Mouse (Mus musculus) forebrain, embryonic 16.5 days (tissue): ENCODE results near the gene Mea1. TPM values are rescaled to one million over a fixed set of nuclear protein-coding genes. Genes with fewer than 3 reads are reported as not detected.

Source experiments
- ATAC-seq: fragments of 200-750 bp; cut with Nextera tagmentation; 2 replicates; pipeline ENCODE4 v1.8.0; 2017; ENCODE audit warnings: mild to moderate bottlenecking, moderate library complexity
- H3K27ac ChIP-seq: fragments of 300-500 bp; sonication (generic); 2 replicates; pipeline ENCODE4 v1.5.1; 2014; ENCODE audit warnings: low read length, control low read depth
- H3K27me3 ChIP-seq: fragments of 300-500 bp; sonication (generic); replicated peaks from 2 replicates; pipeline ENCODE4 v1.6.1; 2014; ENCODE audit warnings: low read length; ENCODE audit not compliant: control insufficient read depth, insufficient read depth
- H3K36me3 ChIP-seq: fragments of 300-500 bp; sonication (generic); 2 replicates; pipeline ENCODE4 v1.6.1; 2014; ENCODE audit not compliant: control insufficient read depth, insufficient read depth
- H3K4me1 ChIP-seq: fragments of 300-500 bp; sonication (generic); replicated peaks from 2 replicates; pipeline ENCODE4 v1.6.1; 2014; ENCODE audit warnings: low read length; ENCODE audit not compliant: control insufficient read depth, insufficient read depth
- H3K4me2 ChIP-seq: fragments of 300-500 bp; sonication (generic); 2 replicates; pipeline ENCODE4 v1.6.1; 2014; ENCODE audit warnings: mild to moderate bottlenecking, low read length, control low read depth
- H3K4me3 ChIP-seq: fragments of 300-500 bp; sonication (generic); replicated peaks from 2 replicates; pipeline ENCODE4 v1.5.1; 2014; ENCODE audit warnings: mild to moderate bottlenecking, low read length, control low read depth
- H3K9ac ChIP-seq: fragments of 300-500 bp; sonication (generic); replicated peaks from 2 replicates; pipeline ENCODE4 v1.6.1; 2014; ENCODE audit warnings: low read depth, low read length, control low read depth
- H3K9me3 ChIP-seq: fragments of 300-500 bp; sonication (generic); 2 replicates; pipeline ENCODE4 v1.6.1; 2016; ENCODE audit warnings: low read length; ENCODE audit not compliant: control insufficient read depth
- WGBS: fragments of 180-500 bp; shearing (Covaris S2); extraction: QIAGEN DNeasy Blood & Tissue Kit; methylation state at CpG from one replicate; pipeline ENCODE4 v1.1.7; 2014; 5-methylcytosine and 5-hydroxymethylcytosine counted together
- polyA plus RNA-seq: library from polyadenylated mRNA; unstranded; fragments of >200 nt; fragmentation: Nextera tagmentation; extraction: Ambion mirVana; gene quantifications from 2 replicates; pipeline ENCODE4 v1.2.1, GENCODE M21; 2015

Mea1 gene
- polyA plus RNA-seq, 1 experiment from 2014 or later, result 240 TPM

DNA sequence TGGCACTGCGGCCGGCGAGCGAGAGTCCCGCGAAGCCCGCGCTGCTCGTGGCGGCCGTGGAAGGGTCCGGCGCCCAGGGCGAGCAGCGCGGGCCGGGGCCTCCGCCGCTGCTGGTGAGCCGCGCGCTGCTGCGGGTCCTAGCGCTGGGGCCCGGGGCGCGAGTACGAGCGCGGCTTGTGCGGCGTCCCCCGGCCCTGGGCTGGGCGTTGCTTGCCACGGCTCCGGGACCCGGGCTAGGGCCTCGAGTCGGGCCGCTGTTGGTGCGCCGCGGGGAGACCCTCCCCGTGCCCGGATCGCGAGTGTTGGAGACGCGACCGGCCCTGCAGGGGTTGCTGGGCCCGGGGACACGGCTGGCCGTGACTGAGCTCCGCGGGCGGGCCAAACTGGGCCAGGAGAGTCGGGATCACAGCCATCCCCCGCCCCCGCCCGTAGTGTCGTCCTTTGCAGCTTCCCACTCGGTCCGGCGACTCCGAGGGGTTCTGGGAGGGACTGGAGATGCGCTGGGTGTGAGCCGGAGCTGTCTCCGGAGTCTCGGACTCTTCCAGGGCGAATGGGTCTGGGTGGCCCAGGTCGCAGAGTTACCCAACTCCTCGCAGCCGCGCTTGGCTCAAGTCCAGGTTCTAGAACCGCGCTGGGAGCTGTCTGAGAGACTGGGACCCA lies 33.1 kb downstream of the Mea1 start:
- under 1% methylated on average over 67 of the region's 76 CpGs for WGBS
- peak; percentile 62 for ATAC-seq
- Histone ChIP-seq H3K4me3 (peak overlapping the region; percentile 98), H3K27ac (peak overlapping the region; percentile 58), H3K9ac (peak overlapping the region; percentile 82), H3K9me3 (no peaks in the 10 kb centered on the region), H3K27me3 (no peaks in the 10 kb centered on the region), H3K4me2 (peak overlapping the region; percentile 98), H3K4me1 (peaks cover 13% of the 10 kb centered on the region), H3K36me3 (peaks cover 13% of the 10 kb centered on the region)

GRCm38 (mm10) chr17:46712442-46712841 lies 33.8 kb downstream of the Mea1 start:
- H3K27me3 ChIP-seq, result no peaks in the 10 kb centered on the region
- peak overlapping the region; percentile 82; the same call in 1 of the 2 replicates for H3K9ac ChIP-seq
- peaks cover 13% of the 10 kb centered on the region for H3K36me3 ChIP-seq
- peak overlapping the region; percentile 98 for H3K4me3 ChIP-seq
- no peaks in the 10 kb centered on the region for H3K9me3 ChIP-seq
- H3K4me1 ChIP-seq, result peaks cover 13% of the 10 kb centered on the region
- WGBS, result 78% methylated on average over 7 of the region's 7 CpGs
- no peak for ATAC-seq
- no peak overlapping the region for H3K27ac ChIP-seq
- H3K4me2 ChIP-seq, result peak overlapping the region; percentile 98

DNA sequence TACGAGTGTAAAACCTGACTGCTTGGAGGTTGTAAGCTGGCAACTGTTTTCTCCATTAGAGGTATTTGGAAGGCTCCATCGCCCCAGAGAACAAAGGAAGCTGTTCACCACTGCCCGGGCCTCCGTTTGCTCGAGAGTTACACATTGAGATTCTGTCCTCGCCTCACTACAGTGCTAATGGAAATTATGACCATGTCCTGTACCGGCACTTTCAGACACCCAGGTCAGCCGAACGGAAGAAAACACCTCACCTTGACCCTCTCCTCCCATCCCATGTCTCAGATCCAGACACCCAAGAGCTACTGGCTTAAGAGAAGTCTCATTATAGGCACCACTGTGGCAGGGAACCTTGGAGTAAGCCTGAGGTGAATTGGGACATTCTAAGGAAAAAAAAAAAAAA lies 35.3 kb downstream of the Mea1 start:
- Histone ChIP-seq H3K36me3 (peaks cover 13% of the 10 kb centered on the region), H3K27me3 (no peaks in the 10 kb centered on the region), H3K4me3 (no peak overlapping the region), H3K4me1 (peaks cover 13% of the 10 kb centered on the region), H3K4me2 (no peak overlapping the region), H3K9ac (no peak overlapping the region), H3K9me3 (no peaks in the 10 kb centered on the region), H3K27ac (no peak overlapping the region)
- no peak for ATAC-seq
- WGBS, result 87% methylated on average over 9 of the region's 9 CpGs

- Histone ChIP-seq H3K9ac (no peak overlapping the region), H3K4me1 (peaks cover 13% of the 10 kb centered on the region), H3K4me3 (no peak overlapping the region), H3K9me3 (no peaks in the 10 kb centered on the region), H3K27ac (no peak overlapping the region), H3K36me3 (peaks cover 13% of the 10 kb centered on the region), H3K27me3 (no peaks in the 10 kb centered on the region), H3K4me2 (no peak overlapping the region)
- WGBS, result 92% methylated on average over 11 of the region's 11 CpGs
- no peak for ATAC-seq
Observed at GRCm38 (mm10) chr17:46714756-46715481, 36.3 kb downstream of the Mea1 start.

- no peak overlapping the region for H3K27ac ChIP-seq
- H3K36me3 ChIP-seq, result peaks cover 6% of the 10 kb centered on the region; the same call in 1 of the 2 replicates
- 88% methylated on average over 7 of the region's 7 CpGs for WGBS
- no peak overlapping the region for H3K9ac ChIP-seq
- H3K9me3 ChIP-seq, result no peaks in the 10 kb centered on the region
- H3K4me1 ChIP-seq, result no peaks in the 10 kb centered on the region
- no peaks in the 10 kb centered on the region for H3K27me3 ChIP-seq
- H3K4me3 ChIP-seq, result no peak overlapping the region
- ATAC-seq, result no peak
- H3K4me2 ChIP-seq, result no peak overlapping the region
Observed at GRCm38 (mm10) chr17:46721077-46721476, 42.5 kb downstream of the Mea1 start.

DNA sequence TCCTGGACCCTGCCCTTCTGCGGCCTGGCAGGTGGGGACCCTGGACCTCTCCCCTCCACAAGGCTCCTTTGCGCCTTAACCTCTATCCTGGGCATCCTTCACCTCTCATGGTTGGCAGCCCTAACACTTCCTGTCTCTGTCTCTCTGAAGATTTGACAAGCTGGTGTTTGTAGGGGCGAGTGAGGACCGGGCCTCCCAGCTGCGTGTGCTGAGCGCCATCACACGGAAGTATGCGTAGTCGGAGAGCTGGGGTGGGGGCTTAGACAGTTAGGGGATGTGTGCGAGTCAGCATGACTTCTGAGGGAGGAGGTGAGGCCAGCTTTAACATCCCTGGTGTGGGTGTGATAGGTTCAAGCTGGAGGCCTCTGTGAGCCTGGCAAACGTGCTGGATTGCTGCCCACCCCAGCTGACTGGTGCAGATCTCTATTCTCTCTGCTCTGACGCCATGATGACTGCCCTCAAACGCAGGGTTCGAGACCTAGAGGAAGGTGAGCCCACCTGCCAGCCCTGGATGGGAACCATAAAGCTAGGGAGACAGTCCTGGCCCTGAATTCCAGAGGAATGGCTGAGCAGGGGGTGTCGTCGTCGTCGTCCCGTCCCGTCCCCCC lies 46.0 kb downstream of the Mea1 start:
- Histone ChIP-seq H3K9me3 (no peaks in the 10 kb centered on the region), H3K4me2 (no peak overlapping the region), H3K27ac (no peak overlapping the region), H3K4me3 (no peak overlapping the region), H3K9ac (no peak overlapping the region), H3K27me3 (0 out of 2 replicates have a peak, but pooled peaks cover 3% of the 10 kb centered on the region), H3K4me1 (no peaks in the 10 kb centered on the region; the same call in 1 of the 2 replicates), H3K36me3 (peaks cover 4% of the 10 kb centered on the region; the same call in 1 of the 2 replicates)
- WGBS, result 83% methylated on average over 15 of the region's 20 CpGs
- no peak for ATAC-seq

GRCm38 (mm10) chr17:46725273-46725672 lies 46.7 kb downstream of the Mea1 start:
- Histone ChIP-seq H3K27me3 (0 out of 2 replicates have a peak, but pooled peaks cover 3% of the 10 kb centered on the region), H3K9me3 (no peaks in the 10 kb centered on the region), H3K4me3 (no peak overlapping the region), H3K4me1 (no peaks in the 10 kb centered on the region; the same call in 1 of the 2 replicates), H3K27ac (no peak overlapping the region), H3K9ac (no peak overlapping the region), H3K4me2 (no peak overlapping the region), H3K36me3 (peaks cover 4% of the 10 kb centered on the region; the same call in 1 of the 2 replicates)
- WGBS, result 46% methylated on average over 9 of the region's 9 CpGs
- ATAC-seq, result 0 out of 2 replicates have a peak, but pooled peaks have one; percentile 4

- ATAC-seq, result no peak
- Histone ChIP-seq H3K27ac (no peak overlapping the region), H3K36me3 (peaks cover 4% of the 10 kb centered on the region; the same call in 1 of the 2 replicates), H3K4me3 (no peak overlapping the region), H3K4me2 (no peak overlapping the region), H3K4me1 (no peaks in the 10 kb centered on the region; the same call in 1 of the 2 replicates), H3K27me3 (0 out of 2 replicates have a peak, but pooled peaks cover 3% of the 10 kb centered on the region), H3K9ac (no peak overlapping the region), H3K9me3 (no peaks in the 10 kb centered on the region)
- 94% methylated on average over 26 of the region's 26 CpGs for WGBS
Observed at GRCm38 (mm10) chr17:46725731-46726645, 47.4 kb downstream of the Mea1 start.
